Mouse (Mus musculus): ENCODE measurements around the gene Nmnat2.
"Not testable (repeated sequence)": the region's sequence is repeated elsewhere in the genome, so short reads cannot be mapped to it uniquely, and the experiment has no call there.

Nmnat2 gene

DNA sequence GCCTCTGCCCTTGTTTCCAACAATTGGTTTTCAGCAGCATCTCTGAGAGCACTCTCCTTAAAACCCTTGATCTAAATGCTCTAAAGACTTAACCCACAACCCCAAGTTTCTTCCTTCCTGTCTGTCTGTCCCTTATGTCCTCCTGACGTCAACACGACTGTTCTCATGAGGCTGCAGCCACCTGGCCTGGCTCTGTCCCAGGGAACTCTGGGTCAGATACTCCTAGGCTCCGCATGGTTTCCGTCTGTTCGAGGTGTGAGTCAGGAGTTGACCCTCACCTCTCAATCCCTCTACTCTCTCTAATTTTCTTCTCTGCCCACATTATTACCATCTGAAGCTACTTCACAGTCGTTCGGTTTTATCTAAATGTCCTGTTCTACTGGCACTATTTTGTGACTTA is 103.5 kb downstream of the Nmnat2 start:
- DNase-seq (ENCODE audit: low spot score) = no peak

DNA sequence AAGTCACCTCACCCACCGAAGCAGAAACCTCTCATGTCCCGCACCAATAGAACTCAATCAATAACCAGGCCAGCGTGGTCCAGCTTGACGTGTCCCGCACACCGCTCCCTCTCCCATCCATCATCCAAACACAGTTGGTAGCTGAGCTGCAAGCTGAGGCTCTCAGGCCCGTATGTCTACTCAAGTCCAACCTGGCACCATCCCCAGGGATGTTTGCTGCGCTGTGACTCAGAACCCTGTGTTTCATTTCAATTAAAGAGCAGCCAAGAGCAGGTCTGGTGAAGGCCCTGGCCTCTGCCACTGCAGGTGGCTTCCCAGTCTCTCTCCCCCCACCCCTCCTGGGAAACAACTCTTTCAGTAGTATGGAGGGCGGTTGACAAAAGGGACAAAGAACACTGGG is 104.8 kb downstream of the Nmnat2 start:
- no peak for DNase-seq (ENCODE audit: low spot score)

GRCm38 (mm10) chr1:153062547-153062946 is 107.8 kb downstream of the Nmnat2 start:
- DNase-seq (ENCODE audit: low spot score) = no peak

- no peak for DNase-seq (ENCODE audit: low spot score)
Observed at GRCm38 (mm10) chr1:153064784-153065390, 110.1 kb downstream of the Nmnat2 start.

GRCm38 (mm10) chr1:153065473-153066386 is 110.9 kb downstream of the Nmnat2 start:
- DNase-seq (ENCODE audit: low spot score) = no peak

DNA sequence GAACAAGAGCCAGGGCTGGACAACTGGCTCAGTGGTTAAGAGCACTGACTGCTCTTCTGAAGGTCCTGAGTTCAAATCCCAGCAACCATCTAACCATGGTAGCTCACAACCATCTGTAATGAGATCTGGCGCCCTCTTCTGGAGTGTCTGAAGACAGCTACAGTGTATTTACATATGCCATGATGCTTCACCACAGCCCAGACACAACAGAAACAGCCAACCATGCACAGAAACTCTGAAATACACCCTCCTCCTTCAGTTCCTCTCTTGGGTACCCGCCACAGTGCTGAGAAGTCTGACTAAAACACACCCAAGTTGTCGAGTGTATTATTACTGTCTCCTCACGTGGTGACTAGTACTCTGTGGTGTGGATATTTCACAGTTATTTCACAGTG is 111.6 kb downstream of the Nmnat2 start:
- DNase-seq (ENCODE audit: low spot score) = no peak

GRCm38 (mm10) chr1:153071563-153071962 is 116.8 kb downstream of the Nmnat2 start:
- no peak for DNase-seq (ENCODE audit: low spot score)

GRCm38 (mm10) chr1:153071995-153072394 is 117.2 kb downstream of the Nmnat2 start:
- no peak for DNase-seq (ENCODE audit: low spot score)

- no peak for DNase-seq (ENCODE audit: low spot score)
Observed at GRCm38 (mm10) chr1:153072711-153073110, 117.9 kb downstream of the Nmnat2 start.

DNA sequence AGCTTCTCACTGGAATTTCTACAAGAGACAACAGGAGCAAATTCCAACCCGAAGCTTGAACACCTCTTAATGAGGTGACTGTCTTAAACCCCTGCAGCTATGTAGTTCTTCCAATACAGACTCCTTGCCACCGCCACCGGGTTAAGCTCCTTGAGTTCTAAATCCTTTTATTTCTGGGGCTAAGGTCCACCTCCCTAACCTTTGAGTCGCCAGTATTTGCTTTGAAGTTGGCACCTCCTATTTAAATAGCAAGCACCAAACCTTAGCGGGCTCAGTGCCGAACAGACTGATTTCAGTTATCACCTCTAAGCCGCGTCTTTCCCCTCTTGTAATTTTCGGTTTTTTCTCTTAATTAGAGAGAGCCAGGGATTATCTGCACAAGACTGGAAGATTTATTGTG is 118.6 kb downstream of the Nmnat2 start:
- DNase-seq (ENCODE audit: low spot score) = no peak

- DNase-seq (ENCODE audit: low spot score) = no peak
Observed at GRCm38 (mm10) chr1:153075087-153075736, 120.4 kb downstream of the Nmnat2 start.

- no peak for DNase-seq (ENCODE audit: low spot score)
Observed at GRCm38 (mm10) chr1:153075955-153076354, 121.2 kb downstream of the Nmnat2 start.

DNA sequence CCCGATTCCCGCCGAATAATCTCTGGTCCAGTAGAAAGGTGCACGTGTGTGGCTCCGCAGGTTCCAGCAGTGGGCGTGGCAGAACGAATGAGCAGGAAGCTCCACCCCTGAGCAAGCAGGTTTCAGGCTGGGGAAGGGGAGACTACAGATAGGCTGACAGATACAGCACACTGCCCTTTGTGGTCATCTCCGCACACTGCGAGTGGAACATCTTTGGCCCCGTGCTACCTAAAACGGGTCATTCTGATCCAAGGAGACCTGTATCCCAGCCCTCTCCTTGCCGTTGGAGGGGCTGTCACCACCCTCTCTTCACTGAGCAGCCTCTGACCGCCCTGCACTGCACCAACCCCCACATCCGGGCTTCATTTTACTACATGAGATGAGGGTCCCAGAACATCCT is 128.4 kb downstream of the Nmnat2 start:
- DNase-seq (ENCODE audit: low spot score) = not testable (repeated sequence)

GRCm38 (mm10) chr1:153084191-153084590 is 129.4 kb downstream of the Nmnat2 start:
- no peak for DNase-seq (ENCODE audit: low spot score)

GRCm38 (mm10) chr1:153085198-153085597 is 130.4 kb downstream of the Nmnat2 start:
- no peak for DNase-seq (ENCODE audit: low spot score)

GRCm38 (mm10) chr1:153087771-153088170 is 133.0 kb downstream of the Nmnat2 start:
- no peak for DNase-seq (ENCODE audit: low spot score)

DNA sequence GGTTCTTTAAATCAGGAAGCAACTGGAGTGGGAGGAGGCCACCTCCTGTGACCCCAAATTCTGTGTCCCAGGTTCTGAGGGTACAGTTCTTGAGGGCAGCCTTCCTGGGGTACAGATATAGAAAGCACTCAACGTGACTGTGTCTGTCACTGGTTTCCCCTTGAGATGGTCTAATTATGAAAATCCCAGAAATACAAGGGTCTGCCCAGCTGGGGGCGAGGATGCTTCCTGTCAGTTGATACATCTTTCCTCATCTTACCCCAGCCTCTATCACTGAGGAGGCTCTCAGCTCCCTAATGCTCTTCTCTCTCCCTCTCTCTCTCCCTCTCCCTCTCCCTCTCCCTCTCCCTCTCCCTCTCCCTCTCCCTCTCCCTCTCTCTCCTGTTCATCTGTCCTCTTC is 135.3 kb downstream of the Nmnat2 start:
- no peak for DNase-seq (ENCODE audit: low spot score)

DNA sequence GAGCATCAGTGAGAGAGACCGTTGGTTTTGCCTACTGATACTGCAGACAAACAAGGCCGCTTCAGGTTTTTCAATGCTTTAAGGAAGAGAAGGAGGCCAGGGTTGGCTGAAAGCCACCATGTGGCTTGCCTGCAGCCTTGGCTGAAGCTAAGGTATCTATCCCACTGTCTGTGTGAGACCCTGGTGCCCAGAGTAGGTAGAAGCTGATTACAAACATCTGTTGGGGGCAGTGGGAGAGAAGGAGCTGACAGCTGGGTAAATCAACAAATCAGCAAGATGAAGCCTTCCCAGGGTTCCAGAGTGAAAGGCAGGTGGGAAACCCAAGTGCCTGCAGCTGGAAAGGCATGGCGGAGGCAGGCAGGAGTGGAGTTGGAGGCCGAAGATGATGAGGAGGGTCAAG is 136.0 kb downstream of the Nmnat2 start:
- DNase-seq (ENCODE audit: low spot score) = no peak

GRCm38 (mm10) chr1:153091438-153092236 is 136.8 kb downstream of the Nmnat2 start:
- peak; percentile 17 for DNase-seq (ENCODE audit: low spot score)

DNA sequence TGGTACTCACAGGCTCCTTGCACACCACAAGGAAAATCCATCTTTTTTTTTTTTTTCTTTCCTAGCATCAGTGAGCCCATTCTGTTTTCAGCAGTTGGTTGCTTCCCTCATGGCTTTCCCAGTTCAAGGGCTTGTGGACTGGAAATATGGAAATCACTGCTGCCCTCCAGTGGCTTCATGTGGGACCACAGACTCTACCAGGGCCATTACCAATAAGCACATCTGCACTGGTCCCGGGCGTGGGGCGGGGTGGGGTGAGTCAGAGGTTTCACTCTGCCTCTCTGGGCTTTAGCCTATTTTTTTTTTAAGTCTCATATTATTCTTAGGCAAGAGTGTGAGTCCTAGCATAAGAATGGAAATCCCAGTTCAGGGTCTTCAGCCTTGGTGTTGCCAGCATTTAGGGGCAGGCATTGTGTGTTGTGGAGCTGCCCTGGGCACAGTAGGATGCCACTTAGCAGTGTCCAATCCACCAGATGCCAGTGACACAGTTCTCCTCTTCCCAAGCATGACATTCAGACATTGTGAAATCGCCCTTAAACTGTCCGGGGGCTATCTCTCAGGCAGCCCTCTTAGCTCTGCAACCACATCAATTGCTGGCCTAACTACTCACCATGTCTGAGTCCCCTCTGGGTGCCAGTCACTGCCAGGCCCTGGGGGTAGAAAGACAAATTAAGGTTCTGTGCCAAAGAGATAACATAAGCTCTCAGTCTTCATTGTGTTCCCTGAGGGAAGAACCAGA is 137.6 kb downstream of the Nmnat2 start:
- peak; percentile 21 for DNase-seq (ENCODE audit: low spot score)

- DNase-seq (ENCODE audit: low spot score) = no peak
Observed at GRCm38 (mm10) chr1:153093172-153093571, 138.4 kb downstream of the Nmnat2 start.

Measured in ovary, postnatal 10 days (tissue).